Mouse (Mus musculus): ENCODE measurements around the gene Shc2. TPM values are rescaled to one million over a fixed set of nuclear protein-coding genes. Genes with fewer than 3 reads are reported as not detected.

Shc2 gene
- total and polyA plus RNA-seq, 3 experiments, result not detected

- no peaks in the 10 kb centered on the region for H3K27me3 ChIP-seq (ENCODE audit: control insufficient read depth in 1 of 2, insufficient read depth in 2 of 2, low read length in 2 of 2)
- H3K9ac ChIP-seq (ENCODE audit: control insufficient read depth, low read depth, low read length, poor library complexity, severe bottlenecking), result no peak overlapping the region
- no peak for TF ChIP-seq TAL1 (IDR thresholded peaks at IDR 0.05; ENCODE audit: low read length)
- H3K36me3 ChIP-seq (ENCODE audit: control insufficient read depth in 1 of 2, insufficient read depth in 2 of 2, low read length in 2 of 2), result peaks cover 0 to 5% of the 10 kb centered on the region in 2 experiments; a peak in 2 of 4 replicates
- DNase-seq (ENCODE audit: low read depth, low spot score), result no peak
- H3K27ac ChIP-seq (ENCODE audit: control insufficient read depth, low read depth, low read length), result no peak overlapping the region
- no peaks in the 10 kb centered on the region for H3K9me3 ChIP-seq (replicated peaks; ENCODE audit: insufficient read depth, low read length)
- peaks cover 3 to 15% of the 10 kb centered on the region in 2 experiments for H3K4me1 ChIP-seq (ENCODE audit: control insufficient read depth in 1 of 2, insufficient read depth in 2 of 2, low read length in 2 of 2)
- no peaks in the 10 kb centered on the region for H3K79me2 ChIP-seq (ENCODE audit: control insufficient read depth, insufficient read depth, low read length, poor library complexity)
- no peak overlapping the region for H3K4me3 ChIP-seq (ENCODE audit: control insufficient read depth in 1 of 2, insufficient read depth in 1 of 2, low read depth in 2 of 2, low read length in 2 of 2)
Measured at GRCm38 (mm10) chr10:79585136-79585535, 52.6 kb downstream of the Shc2 start.

- Histone ChIP-seq H3K9ac (ENCODE audit: control insufficient read depth, low read depth, low read length, poor library complexity, severe bottlenecking) (no peak overlapping the region), H3K27ac (ENCODE audit: control insufficient read depth, low read depth, low read length) (no peak overlapping the region), H3K9me3 (replicated peaks; ENCODE audit: insufficient read depth, low read length) (no peaks in the 10 kb centered on the region), H3K36me3 (ENCODE audit: control insufficient read depth in 1 of 2, insufficient read depth in 2 of 2, low read length in 2 of 2) (peaks cover 0 to 5% of the 10 kb centered on the region in 2 experiments; a peak in 2 of 4 replicates), H3K27me3 (ENCODE audit: control insufficient read depth in 1 of 2, insufficient read depth in 2 of 2, low read length in 2 of 2) (no peaks in the 10 kb centered on the region), H3K4me3 (ENCODE audit: control insufficient read depth in 1 of 2, insufficient read depth in 1 of 2, low read depth in 2 of 2, low read length in 2 of 2) (no peak overlapping the region), H3K79me2 (ENCODE audit: control insufficient read depth, insufficient read depth, low read length, poor library complexity) (no peaks in the 10 kb centered on the region), H3K4me1 (ENCODE audit: control insufficient read depth in 1 of 2, insufficient read depth in 2 of 2, low read length in 2 of 2) (peaks cover 3 to 15% of the 10 kb centered on the region in 2 experiments)
- no peak for TF ChIP-seq MEF2A (IDR thresholded peaks at IDR 0.05; ENCODE audit: extremely low read depth, insufficient replicate concordance, low read depth, low read length, poor library complexity, severe bottlenecking)
- TF ChIP-seq UBTF (IDR thresholded peaks at IDR 0.05; ENCODE audit: borderline replicate concordance, insufficient read depth, low read depth, low read length), result no peak
- TF ChIP-seq USF1 (IDR thresholded peaks at IDR 0.05; ENCODE audit: low read depth, low read length), result no peak
- TF ChIP-seq SMC3 (IDR thresholded peaks at IDR 0.05; ENCODE audit: low read depth, low read length), result no peak
- no peak for TF ChIP-seq RCOR1 (IDR thresholded peaks at IDR 0.05; ENCODE audit: low read depth, low read length)
- TF ChIP-seq MYB (IDR thresholded peaks at IDR 0.05; ENCODE audit: low read depth, low read length), result no peak
- no peak for TF ChIP-seq ZMIZ1 (IDR thresholded peaks at IDR 0.05; ENCODE audit: low read depth, low read length)
- no peak for TF ChIP-seq MAFK (IDR thresholded peaks at IDR 0.05; ENCODE audit: borderline replicate concordance, low read depth, low read length)
- TF ChIP-seq TCF12 (IDR thresholded peaks at IDR 0.05; ENCODE audit: low read depth, low read length), result no peak
- no peak for TF ChIP-seq GABPA (IDR thresholded peaks at IDR 0.05; ENCODE audit: low read depth, low read length)
- TF ChIP-seq TBP (IDR thresholded peaks at IDR 0.05; ENCODE audit: low read depth, low read length), result no peak
- TF ChIP-seq TAL1 (IDR thresholded peaks at IDR 0.05; ENCODE audit: low read length), result no peak
- no peak for TF ChIP-seq MYC (IDR thresholded peaks at IDR 0.05; ENCODE audit: low read depth, low read length)
- TF ChIP-seq MAZ (IDR thresholded peaks at IDR 0.05; ENCODE audit: low read depth, low read length), result no peak
- no peak for TF ChIP-seq MXI1 (IDR thresholded peaks at IDR 0.05; ENCODE audit: low read depth, low read length)
- no peak for TF ChIP-seq NRF1 (IDR thresholded peaks at IDR 0.05; ENCODE audit: insufficient read depth, low read depth, low read length, poor library complexity, severe bottlenecking)
- no peak for TF ChIP-seq POLR2AphosphoS5 (IDR thresholded peaks at IDR 0.05; ENCODE audit: borderline replicate concordance, low read depth, low read length)
- TF ChIP-seq HCFC1 (IDR thresholded peaks at IDR 0.05; ENCODE audit: low read depth, low read length), result no peak
- no peak for DNase-seq (ENCODE audit: low read depth, low spot score)
Measured at GRCm38 (mm10) chr10:79584426-79584825, 53.3 kb downstream of the Shc2 start.
